Comparison of ENCODE assay signal across 8 mouse cellular contexts in the genomic region with DNA sequence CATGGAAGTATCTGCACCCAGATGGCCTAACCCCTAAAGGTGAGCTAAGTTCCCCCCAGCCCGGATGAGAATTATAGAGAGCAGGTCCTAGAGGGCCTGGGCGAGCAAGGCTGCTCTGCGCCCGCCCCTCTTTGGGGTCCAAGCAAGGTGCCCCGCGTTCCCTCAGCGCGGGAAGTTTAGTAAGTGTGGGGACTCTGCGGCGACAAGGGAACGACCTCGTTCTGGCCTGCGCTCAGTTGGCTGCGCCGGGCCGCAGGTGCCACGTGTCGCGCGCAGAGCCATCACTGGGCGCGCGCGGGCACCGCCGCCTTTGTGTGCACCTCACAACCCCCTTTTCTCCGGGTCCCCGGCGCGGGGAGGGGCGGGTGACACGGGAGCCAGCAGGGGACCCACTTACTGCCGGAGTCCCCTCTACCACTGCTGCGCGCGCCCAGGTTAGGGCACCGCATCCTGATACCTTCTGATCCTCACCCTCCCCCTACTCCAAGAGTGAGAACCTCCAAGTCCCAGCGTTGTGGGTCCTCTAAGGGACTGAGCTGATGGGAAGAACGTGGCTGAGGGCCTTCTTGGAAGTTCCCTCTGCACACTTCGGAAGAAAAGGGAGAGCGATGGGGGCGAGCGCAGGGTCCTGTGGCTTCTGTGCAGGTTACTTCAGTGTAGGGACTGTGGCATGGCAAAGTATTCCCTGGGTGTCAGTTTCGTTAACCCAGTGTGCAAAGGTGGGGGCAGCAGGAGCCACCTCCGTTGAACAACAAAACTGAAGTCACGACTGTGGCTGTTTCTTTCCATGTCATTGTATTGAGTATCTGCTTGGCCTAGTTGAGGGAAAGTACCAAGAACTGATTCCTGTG. TPM values are rescaled to one million over a fixed set of nuclear protein-coding genes. Genes with fewer than 3 reads are reported as not detected.
DNase-seq lines count a peak whose midpoint lies in the region; ATAC-seq and TF ChIP-seq lines count a peak whose summit lies in the region.

No protein-coding gene starts in this region.

- TF ChIP-seq CTCF in left cerebral cortex, adult 2 months (IDR thresholded peaks at IDR 0.05) = no peak

- H3K36me3 ChIP-seq in embryonic facial prominence, embryonic 10.5 days (replicated peaks) = no peaks in the 10 kb centered on the region
- no peaks in the 10 kb centered on the region for H3K36me3 ChIP-seq in neural tube, embryonic 12.5 days

- no peak overlapping the region for H3K27ac ChIP-seq in left cerebral cortex, adult 2 months
- H3K27ac ChIP-seq in embryonic facial prominence, embryonic 10.5 days (replicated peaks) = peak overlapping the region; percentile 62
- H3K27ac ChIP-seq in neural tube, embryonic 12.5 days = no peak overlapping the region

- peak overlapping the region; percentile 49 for H3K9ac ChIP-seq in neural tube, embryonic 12.5 days

- intact Hi-C loops in left cerebral cortex, adult 2 months (cut with DNase I) = no loop called here
- intact Hi-C loops in left cerebral cortex, postnatal 25 days (cut with DNase I) = no loop called here

- peak overlapping the region; percentile 30 for H3K4me3 ChIP-seq in left cerebral cortex, adult 2 months
- peak overlapping the region; percentile 52 for H3K4me3 ChIP-seq in embryonic facial prominence, embryonic 10.5 days
- peak overlapping the region; percentile 44 for H3K4me3 ChIP-seq in neural tube, embryonic 12.5 days

- ATAC-seq in neural tube, embryonic 12.5 days (ENCODE audit: low FRiP score, low read depth) = peak; percentile 68
- no peak for ATAC-seq in megakaryocyte progenitor cell, adult 5-6 weeks (replicated peaks; ENCODE audit: poor library complexity)

- H3K9me3 ChIP-seq in embryonic facial prominence, embryonic 10.5 days = no peaks in the 10 kb centered on the region
- no peaks in the 10 kb centered on the region for H3K9me3 ChIP-seq in neural tube, embryonic 12.5 days

- DNase-seq in left cerebral cortex, adult 2 months (ENCODE audit: extremely low spot score in 1 of 2, low spot score in 2 of 2) = peak; percentile 10 to 16
- DNase-seq in left cerebral cortex, postnatal 25 days (ENCODE audit: low spot score in 2 of 2) = no peak
- DNase-seq in embryonic facial prominence, embryonic 10.5 days (ENCODE audit: low spot score) = peak; percentile 48
- peak; percentile 63 for DNase-seq in induced T-regulatory cell, adult 2 months (ENCODE audit: low read depth)
- no peak for DNase-seq in ovary, postnatal 14 days (ENCODE audit: low spot score)
- DNase-seq in urinary bladder, postnatal 4 days (ENCODE audit: low spot score in 2 of 2) = no peak

- H3K27me3 ChIP-seq in embryonic facial prominence, embryonic 10.5 days (replicated peaks; ENCODE audit: low read depth, poor library complexity, severe bottlenecking) = peaks cover 53% of the 10 kb centered on the region
- peaks cover 24% of the 10 kb centered on the region for H3K27me3 ChIP-seq in neural tube, embryonic 12.5 days (replicated peaks)

- peaks cover 23% of the 10 kb centered on the region for H3K4me1 ChIP-seq in embryonic facial prominence, embryonic 10.5 days
- peaks cover 12% of the 10 kb centered on the region for H3K4me1 ChIP-seq in neural tube, embryonic 12.5 days

- WGBS in embryonic facial prominence, embryonic 10.5 days = 4% methylated on average over 46 of the region's 46 CpGs
- 11% methylated on average over 46 of the region's 46 CpGs for WGBS in neural tube, embryonic 12.5 days

- peak overlapping the region; percentile 84 for H3K4me2 ChIP-seq in neural tube, embryonic 12.5 days (replicated peaks)

RNA-seq across cellular contexts. Expression of a gene that starts 0.7 kb away (rescaled TPM):
- 10 to 100 TPM; 17.5 to 23.7 TPM for total RNA-seq in left cerebral cortex, adult 2 months (2021)
- 10 to 100 TPM; 14.8 to 20.3 TPM for total RNA-seq in left cerebral cortex, postnatal 25 days (2021)
- polyA plus RNA-seq in embryonic facial prominence, embryonic 10.5 days (2016; fragmentation: Nextera tagmentation; extraction: Ambion mirVana) = 69.6 and 77.8 TPM in 2 replicates
- polyA plus RNA-seq in neural tube, embryonic 12.5 days (2016; fragmentation: Nextera tagmentation; extraction: Ambion mirVana) = 72.0 and 83.7 TPM in 2 replicates
- 1.1 and 2.2 TPM in 2 replicates for total RNA-seq in megakaryocyte progenitor cell, adult 5-6 weeks (2015)
- total RNA-seq in megakaryocyte progenitor cell, adult 5-6 weeks (2017) = 0.25 and 1.7 TPM in 2 replicates

RNA-seq across cellular contexts. Expression of a gene that starts 55.9 kb away (rescaled TPM):
- 1 to 10 TPM; 7.8 to 7.9 TPM for total RNA-seq in left cerebral cortex, adult 2 months (2021)
- 1 to 10 TPM; 7.0 to 7.9 TPM for total RNA-seq in left cerebral cortex, postnatal 25 days (2021)
- 44.8 and 47.2 TPM in 2 replicates for polyA plus RNA-seq in embryonic facial prominence, embryonic 10.5 days (2016; fragmentation: Nextera tagmentation; extraction: Ambion mirVana)
- 30.4 and 31.2 TPM in 2 replicates for polyA plus RNA-seq in neural tube, embryonic 12.5 days (2016; fragmentation: Nextera tagmentation; extraction: Ambion mirVana)
- total RNA-seq in megakaryocyte progenitor cell, adult 5-6 weeks (2015) = 17.4 and 18.7 TPM in 2 replicates
- 23.3 and 23.4 TPM in 2 replicates for total RNA-seq in megakaryocyte progenitor cell, adult 5-6 weeks (2017)

Comparison
In these comparisons a context has a peak if more than half of its experiments do, and no peak if none do; other contexts are left out.
1. DNase-seq: peak in left cerebral cortex, adult 2 months (2 of 2), embryonic facial prominence, embryonic 10.5 days (single experiment) and induced T-regulatory cell, adult 2 months (single experiment); none in left cerebral cortex, postnatal 25 days (0 of 2), ovary, postnatal 14 days (single experiment) and urinary bladder, postnatal 4 days (0 of 2).
2. RNA of a gene that starts 0.7 kb away (total RNA-seq): 17.5 to 23.7 TPM in left cerebral cortex, adult 2 months and 14.8 to 20.3 TPM in left cerebral cortex, postnatal 25 days; 0.25 to 2.2 TPM in megakaryocyte progenitor cell, adult 5-6 weeks; every median in the first group is over 4 times any median in the second.
3. Peak in every context shown above with its lines, with median percentiles within 50 percentile points of each other: H3K4me3 ChIP-seq.